In the genomic region with DNA sequence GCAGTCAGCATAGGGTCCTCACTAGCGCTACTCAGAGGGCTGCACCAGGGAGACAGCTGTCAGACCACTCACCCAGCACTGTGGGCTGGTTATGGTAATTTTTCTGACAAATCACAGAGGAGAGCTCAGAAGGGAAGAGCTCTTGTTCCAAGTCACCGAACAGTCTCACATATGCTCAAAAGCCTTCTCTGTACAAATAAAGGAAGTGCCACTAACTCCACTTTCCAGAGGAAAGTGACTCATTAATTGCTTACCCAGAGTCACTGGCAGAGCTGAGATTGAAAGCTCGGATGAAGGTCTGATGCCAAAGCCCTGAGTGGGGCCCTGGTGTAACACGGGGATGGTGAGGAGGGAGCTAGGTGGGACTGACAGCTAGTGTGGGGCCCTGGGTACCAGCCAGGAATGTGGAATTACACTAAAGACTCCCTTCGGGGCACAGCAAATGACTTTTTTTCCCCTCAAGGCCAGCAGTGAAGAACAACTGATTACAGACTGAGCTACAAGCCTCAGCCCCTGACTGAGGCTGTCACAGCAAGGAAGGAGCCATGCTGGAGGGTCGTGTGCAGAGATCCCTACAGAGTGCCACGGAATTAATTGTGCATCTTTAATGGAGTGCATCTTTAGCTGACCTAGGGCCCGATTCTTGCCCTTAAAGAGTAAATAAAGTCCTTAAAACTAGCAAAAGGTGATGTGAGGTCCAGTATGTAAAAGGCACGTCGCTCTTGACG, we compare ENCODE assay signal across 8 mouse cellular contexts.
DNase-seq lines count a peak whose midpoint lies in the region; ATAC-seq lines count a peak whose summit lies in the region.

No protein-coding gene starts in this region.

- DNase-seq in gastrocnemius, postnatal 25 days = peak; percentile 40
- DNase-seq in gastrocnemius, adult 18-20 months (ENCODE audit: low spot score) = no peak
- no peak for DNase-seq in left cerebral cortex, postnatal 10 days (ENCODE audit: extremely low spot score in 1 of 2, low spot score in 2 of 2)

- peak overlapping the region; percentile 54 for H3K27ac ChIP-seq in forebrain, embryonic 13.5 days
- 0 out of 2 replicates have a peak overlapping the region, but pooled peaks have one; percentile 3 for H3K27ac ChIP-seq in intestine, embryonic 15.5 days
- peak overlapping the region; percentile 35 for H3K27ac ChIP-seq in midbrain, embryonic 16.5 days (ENCODE audit: low read length)

- H3K9ac ChIP-seq in forebrain, embryonic 13.5 days = no peak overlapping the region; the same call in 1 of the 2 replicates
- H3K9ac ChIP-seq in intestine, embryonic 15.5 days = no peak overlapping the region
- no peak overlapping the region for H3K9ac ChIP-seq in midbrain, embryonic 16.5 days (ENCODE audit: low read depth, low read length)

- peaks cover 23% of the 10 kb centered on the region for H3K4me1 ChIP-seq in forebrain, embryonic 13.5 days
- H3K4me1 ChIP-seq in intestine, embryonic 15.5 days (replicated peaks) = peaks cover 10% of the 10 kb centered on the region; the same call in 1 of the 2 replicates
- H3K4me1 ChIP-seq in midbrain, embryonic 16.5 days (ENCODE audit: control insufficient read depth, insufficient read depth, low read length) = peaks cover 18% of the 10 kb centered on the region

- H3K27me3 ChIP-seq in forebrain, embryonic 13.5 days = no peaks in the 10 kb centered on the region
- no peaks in the 10 kb centered on the region for H3K27me3 ChIP-seq in intestine, embryonic 15.5 days (replicated peaks)
- H3K27me3 ChIP-seq in midbrain, embryonic 16.5 days (ENCODE audit: control insufficient read depth, insufficient read depth, low read depth, low read length) = no peaks in the 10 kb centered on the region

- ATAC-seq in CD4-positive, CD25-positive, alpha-beta regulatory T cell, adult 4 months = peak; percentile 21
- peak; percentile 85 for ATAC-seq in forebrain, embryonic 13.5 days
- ATAC-seq in intestine, embryonic 15.5 days = peak; percentile 58
- peak; percentile 81 for ATAC-seq in midbrain, embryonic 16.5 days
- no peak for ATAC-seq in cerebellum, adult (ENCODE audit: insufficient number of reproducible peaks, low FRiP score, low TSS enrichment)

- no peaks in the 10 kb centered on the region for H3K9me3 ChIP-seq in forebrain, embryonic 13.5 days (replicated peaks)
- no peaks in the 10 kb centered on the region for H3K9me3 ChIP-seq in intestine, embryonic 15.5 days
- H3K9me3 ChIP-seq in midbrain, embryonic 16.5 days (replicated peaks; ENCODE audit: control insufficient read depth, low read length, poor library complexity, severe bottlenecking) = no peaks in the 10 kb centered on the region

- H3K36me3 ChIP-seq in forebrain, embryonic 13.5 days (ENCODE audit: poor library complexity, severe bottlenecking) = no peaks in the 10 kb centered on the region
- H3K36me3 ChIP-seq in intestine, embryonic 15.5 days = no peaks in the 10 kb centered on the region
- H3K36me3 ChIP-seq in midbrain, embryonic 16.5 days (ENCODE audit: control insufficient read depth, insufficient read depth, low read length) = no peaks in the 10 kb centered on the region

- intact Hi-C loops in left cerebral cortex, postnatal 10 days (cut with DNase I) = loop anchor here (5.0 kb wide), 1 partner anchor 156 kb away; a partner anchor contains a TSS

- peak overlapping the region; percentile 20; the same call in 1 of the 2 replicates for H3K4me2 ChIP-seq in forebrain, embryonic 13.5 days
- H3K4me2 ChIP-seq in intestine, embryonic 15.5 days (replicated peaks) = no peak overlapping the region
- H3K4me2 ChIP-seq in midbrain, embryonic 16.5 days (ENCODE audit: low read length) = no peak overlapping the region

- H3K4me3 ChIP-seq in forebrain, embryonic 13.5 days = no peak overlapping the region
- H3K4me3 ChIP-seq in intestine, embryonic 15.5 days (replicated peaks) = no peak overlapping the region
- no peak overlapping the region for H3K4me3 ChIP-seq in midbrain, embryonic 16.5 days (ENCODE audit: low read depth, low read length)

- 21% methylated on average over 11 of the region's 11 CpGs for WGBS in forebrain, embryonic 13.5 days
- WGBS in intestine, embryonic 15.5 days = 34% methylated on average over 11 of the region's 11 CpGs
- WGBS in midbrain, embryonic 16.5 days = 25% methylated on average over 11 of the region's 11 CpGs

Comparison
In these comparisons a context has a peak if more than half of its experiments do, and no peak if none do; other contexts are left out.
1. H3K27ac ChIP-seq: peak in every context shown above with its lines; median percentile 54 in forebrain, embryonic 13.5 days; 35 in midbrain, embryonic 16.5 days; 3 in intestine, embryonic 15.5 days.